Mouse (Mus musculus) WW6 (cell line): ENCODE data around the gene Galr3.
"Not testable (repeated sequence)": the region's sequence is repeated elsewhere in the genome, so short reads cannot be mapped to it uniquely, and the experiment has no call there.

ENCODE experiments used
- DNase-seq: peaks from one replicate; pipeline ENCODE4 v3.0.0-alpha.2; 2013; ENCODE audit warnings: low read depth, low spot score

Galr3 gene

DNA sequence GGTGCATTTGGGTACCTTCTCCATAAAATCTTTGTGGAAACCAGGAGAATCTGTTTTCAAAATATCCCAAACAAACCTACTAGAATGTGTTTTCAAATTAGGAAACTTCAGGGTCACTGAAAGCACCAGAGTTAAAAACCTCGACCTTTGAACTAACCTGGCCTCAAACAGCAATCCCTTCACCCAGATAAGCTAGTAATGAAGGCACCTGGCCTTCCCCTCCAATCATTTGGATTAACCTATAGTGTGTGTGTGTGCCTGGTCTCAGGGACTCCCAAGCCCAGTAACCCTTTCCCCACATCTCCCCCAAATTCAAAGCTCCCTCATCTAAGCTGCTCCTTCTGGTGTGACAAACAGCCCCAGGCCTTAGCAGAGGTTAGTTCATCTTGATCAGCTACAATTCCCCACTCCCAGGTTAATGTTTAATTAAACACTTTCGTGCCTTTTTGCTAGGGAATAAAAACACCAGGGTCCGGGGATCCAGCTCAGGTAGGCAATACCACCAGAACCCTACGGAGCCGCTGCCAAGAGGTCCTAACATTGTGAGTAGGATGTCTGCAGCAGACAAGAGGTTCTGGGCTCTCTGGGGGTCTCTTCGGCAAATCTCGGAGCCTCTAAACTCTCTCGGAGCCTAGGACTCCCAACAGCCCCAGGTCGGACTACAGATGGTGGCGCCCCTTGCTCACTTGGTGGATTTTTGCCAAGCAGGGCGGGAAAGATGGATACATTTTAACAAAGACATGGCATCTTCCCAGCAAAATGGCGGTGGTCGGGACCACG is 15.0 kb upstream of the Galr3 start:
- no peak for DNase-seq

DNA sequence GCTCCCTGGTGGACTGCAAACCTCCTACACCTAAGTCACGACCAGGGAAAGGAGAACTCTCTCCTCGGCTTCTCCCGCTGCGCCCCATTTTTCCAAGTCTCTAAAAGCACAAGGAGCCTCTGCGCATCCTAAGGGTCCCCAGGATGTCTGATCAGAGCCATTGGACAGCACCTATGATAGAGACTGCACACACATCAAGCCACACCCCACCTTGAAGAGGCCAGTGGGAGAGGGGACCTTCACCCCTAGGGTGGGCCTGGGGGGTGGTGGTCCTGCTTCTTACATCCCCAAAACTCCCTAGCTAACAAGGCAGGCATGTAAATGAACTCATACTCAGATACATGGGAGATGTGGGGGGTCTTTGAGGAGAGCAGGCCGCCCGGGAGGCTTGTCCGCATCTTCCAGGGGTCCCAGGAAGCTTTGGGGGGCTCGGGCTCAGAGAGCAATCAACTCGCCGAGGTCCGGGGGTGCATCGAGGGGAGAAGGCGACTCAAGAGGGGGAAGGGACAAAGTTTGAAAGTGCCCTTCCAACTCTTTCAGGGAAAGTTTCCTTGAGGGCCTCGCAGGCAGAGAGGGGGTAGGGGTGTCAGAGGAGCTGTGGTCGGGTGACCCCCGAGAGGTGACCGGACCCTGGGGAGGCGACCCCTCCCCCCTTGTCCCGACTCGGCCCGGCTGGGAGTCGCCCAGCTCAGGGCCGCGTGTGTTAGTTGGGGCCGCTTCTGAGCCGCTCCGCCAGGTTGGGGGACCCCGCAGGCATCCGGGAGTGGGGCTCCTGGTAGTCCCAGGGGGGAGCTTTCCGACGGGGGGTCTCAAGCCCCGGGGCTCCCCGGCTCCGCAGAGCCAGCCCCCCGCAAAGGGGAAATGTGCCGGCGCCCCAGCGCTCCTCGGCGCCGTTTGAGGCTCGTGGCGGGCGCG is 14.1 kb upstream of the Galr3 start:
- no peak for DNase-seq

DNA sequence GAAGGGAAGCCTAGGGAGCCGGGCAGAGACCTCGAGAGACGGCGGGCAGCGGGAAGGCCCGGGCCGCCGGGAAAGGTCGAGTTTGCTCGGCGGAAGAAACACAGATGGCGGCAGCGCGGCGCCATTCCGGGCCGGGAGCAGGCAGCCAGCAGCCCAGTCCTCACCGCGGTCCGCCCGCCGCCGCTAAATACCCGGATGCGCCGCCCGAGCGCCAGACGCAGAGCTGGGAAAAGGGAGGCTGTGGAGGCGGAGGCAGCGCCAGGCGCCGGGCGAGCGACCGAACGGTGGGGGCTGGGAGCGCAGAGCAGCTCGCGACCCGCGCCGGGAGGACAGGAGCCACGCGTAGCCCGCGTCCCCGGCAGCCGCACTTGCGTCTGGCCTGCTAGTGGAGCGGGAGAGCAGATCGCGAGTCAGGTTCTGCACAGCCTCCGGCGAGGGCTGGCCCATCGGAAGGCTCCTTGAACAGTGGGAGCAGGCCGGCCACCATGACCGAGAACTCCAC is 13.4 kb upstream of the Galr3 start, which contains the start of gene H1f0:
Gene H1f0, plus strand, starts transcription at position 214 of the 502 bp plus-strand sequence.
- DNase-seq, result peak; percentile 73

DNA sequence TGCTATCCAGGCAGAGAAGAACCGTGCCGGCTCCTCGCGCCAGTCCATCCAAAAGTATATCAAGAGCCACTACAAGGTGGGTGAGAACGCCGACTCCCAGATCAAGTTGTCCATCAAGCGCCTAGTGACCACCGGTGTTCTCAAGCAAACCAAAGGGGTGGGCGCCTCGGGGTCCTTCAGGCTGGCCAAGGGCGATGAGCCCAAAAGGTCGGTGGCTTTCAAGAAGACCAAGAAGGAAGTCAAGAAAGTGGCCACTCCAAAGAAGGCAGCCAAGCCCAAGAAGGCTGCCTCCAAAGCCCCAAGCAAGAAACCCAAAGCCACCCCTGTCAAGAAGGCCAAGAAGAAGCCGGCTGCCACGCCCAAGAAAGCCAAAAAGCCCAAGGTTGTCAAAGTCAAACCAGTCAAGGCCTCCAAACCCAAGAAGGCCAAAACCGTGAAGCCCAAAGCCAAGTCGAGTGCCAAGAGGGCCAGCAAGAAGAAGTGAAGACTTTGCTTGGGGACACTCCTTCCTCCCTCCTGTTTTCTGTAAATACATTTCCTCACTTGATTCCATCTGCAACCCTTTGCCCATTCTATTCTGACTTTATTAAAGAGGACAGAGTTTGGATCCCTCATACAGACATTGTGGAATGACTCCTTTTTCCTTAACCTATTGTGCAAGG is 12.7 kb upstream of the Galr3 start:
- no peak for DNase-seq

- DNase-seq, result no peak
Observed at GRCm38 (mm10) chr15:79029519-79030241, 12.0 kb upstream of the Galr3 start.

- peak; percentile 85 for DNase-seq
Observed at GRCm38 (mm10) chr15:79030551-79031435, 10.9 kb upstream of the Galr3 start.

- DNase-seq, result not testable (repeated sequence)
Observed at GRCm38 (mm10) chr15:79031908-79032307, 9.8 kb upstream of the Galr3 start.

DNA sequence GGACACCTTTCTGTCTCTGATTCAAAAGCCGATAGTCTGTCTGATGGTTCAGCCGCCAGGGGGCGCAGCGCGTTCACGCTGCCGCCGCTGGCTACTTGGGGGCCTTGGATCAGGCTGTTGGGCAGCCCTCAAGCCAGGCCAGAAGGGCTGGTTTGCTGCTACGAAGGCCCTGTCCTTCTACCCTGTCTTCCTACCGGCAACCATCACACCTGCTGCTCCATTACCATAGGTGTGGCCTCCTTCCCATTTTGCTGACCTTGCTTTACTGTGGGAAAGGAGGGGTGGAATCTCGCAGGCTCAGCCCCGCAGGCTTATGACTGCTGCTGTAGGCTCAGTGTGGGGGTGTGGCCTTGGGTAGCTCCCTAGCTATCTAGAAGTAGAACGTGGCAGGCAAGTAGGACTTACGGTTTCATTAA is 3.8 kb upstream of the Galr3 start:
- peak; percentile 59 for DNase-seq

- DNase-seq, result no peak
Observed at GRCm38 (mm10) chr15:79038331-79038730, 3.4 kb upstream of the Galr3 start.

- DNase-seq, result peak; percentile 65
Observed at GRCm38 (mm10) chr15:79038853-79039252, 2.8 kb upstream of the Galr3 start.

DNA sequence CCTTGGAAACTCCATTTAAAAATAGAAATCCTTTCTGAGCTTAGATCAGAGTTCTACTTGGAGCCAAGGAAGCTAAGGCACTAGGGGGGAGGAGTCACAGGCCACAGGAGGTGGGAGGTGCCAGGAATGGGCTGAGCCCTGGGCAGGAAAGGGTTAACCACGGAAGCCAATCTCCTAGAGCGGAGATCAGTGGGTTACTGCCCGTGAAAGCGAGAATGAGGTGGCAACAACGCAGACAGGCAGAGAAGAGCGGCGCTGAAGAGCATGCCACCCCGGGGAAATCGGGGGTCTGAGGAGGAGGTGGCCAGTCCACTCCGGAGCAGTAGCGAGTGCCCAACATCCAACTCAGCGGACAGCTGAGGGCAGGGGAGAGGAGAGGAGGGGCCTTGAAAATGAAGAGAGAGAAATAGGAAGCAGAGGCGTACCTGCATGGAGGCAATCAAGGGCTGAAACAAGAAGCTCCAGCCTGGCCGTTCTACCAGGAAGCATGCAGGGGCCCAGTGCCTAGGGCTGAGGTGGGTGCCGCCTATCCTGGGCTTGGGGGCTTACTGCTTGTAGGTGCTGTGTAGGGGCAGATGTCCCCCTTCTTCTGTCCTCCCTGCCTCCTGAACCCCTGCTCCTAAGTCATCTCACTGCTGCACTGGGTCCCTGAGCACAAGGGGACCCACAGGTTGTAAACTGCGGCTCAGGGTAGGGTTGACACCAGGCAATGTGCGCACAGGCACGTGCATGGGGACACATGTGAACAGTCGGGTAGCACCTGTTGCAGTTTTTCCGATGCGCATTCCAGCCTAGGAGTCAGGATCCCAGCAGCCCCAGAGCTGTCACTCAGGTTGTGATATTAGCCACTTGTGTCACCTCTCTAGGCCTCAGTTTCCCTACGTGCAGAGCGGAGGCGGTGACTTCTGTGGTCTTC is 926 bp upstream of the Galr3 start:
- no peak for DNase-seq

DNA sequence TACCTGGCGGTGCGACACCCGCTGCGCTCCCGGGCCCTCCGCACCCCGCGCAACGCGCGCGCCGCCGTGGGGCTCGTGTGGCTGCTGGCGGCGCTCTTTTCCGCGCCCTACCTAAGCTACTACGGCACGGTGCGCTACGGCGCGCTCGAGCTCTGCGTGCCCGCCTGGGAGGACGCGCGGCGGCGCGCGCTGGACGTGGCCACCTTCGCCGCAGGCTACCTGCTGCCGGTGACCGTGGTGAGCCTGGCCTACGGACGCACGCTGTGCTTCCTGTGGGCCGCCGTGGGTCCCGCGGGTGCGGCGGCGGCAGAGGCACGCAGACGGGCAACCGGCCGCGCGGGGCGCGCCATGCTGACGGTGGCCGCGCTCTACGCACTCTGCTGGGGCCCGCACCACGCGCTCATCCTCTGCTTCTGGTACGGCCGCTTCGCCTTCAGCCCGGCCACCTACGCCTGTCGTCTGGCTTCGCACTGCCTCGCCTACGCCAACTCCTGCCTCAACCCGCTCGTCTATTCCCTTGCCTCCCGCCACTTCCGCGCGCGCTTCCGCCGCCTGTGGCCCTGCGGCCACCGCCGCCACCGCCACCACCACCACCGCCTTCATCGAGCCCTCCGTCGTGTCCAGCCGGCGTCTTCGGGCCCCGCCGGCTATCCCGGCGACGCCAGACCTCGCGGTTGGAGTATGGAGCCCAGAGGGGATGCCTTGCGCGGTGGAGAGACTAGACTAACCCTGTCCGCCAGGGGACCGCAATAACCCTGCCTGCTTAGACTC is 1.2 kb downstream of the Galr3 start:
- no peak for DNase-seq

- DNase-seq, result no peak
Observed at GRCm38 (mm10) chr15:79044837-79045236, 3.2 kb downstream of the Galr3 start.

DNA sequence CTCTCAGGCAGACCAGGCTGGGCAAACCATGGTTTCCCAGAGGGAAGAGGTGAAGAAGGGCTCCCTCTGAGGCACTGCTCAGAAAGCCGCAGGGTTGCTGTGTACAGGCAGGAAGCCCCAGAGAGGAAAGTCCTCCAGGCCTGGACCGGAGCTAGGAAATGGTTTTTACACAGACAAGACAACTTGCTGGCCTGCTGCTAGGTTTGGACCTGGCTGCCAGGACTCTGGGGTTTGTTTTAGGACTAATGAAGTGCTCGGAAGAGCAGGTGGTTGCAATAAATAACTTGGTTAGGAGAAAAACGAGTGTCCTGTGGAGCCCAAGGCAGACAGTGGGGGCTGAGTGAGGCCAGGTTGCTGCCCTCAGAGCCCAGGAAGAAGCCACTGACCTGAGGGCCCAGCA is 6.5 kb downstream of the Galr3 start:
- DNase-seq, result no peak

DNA sequence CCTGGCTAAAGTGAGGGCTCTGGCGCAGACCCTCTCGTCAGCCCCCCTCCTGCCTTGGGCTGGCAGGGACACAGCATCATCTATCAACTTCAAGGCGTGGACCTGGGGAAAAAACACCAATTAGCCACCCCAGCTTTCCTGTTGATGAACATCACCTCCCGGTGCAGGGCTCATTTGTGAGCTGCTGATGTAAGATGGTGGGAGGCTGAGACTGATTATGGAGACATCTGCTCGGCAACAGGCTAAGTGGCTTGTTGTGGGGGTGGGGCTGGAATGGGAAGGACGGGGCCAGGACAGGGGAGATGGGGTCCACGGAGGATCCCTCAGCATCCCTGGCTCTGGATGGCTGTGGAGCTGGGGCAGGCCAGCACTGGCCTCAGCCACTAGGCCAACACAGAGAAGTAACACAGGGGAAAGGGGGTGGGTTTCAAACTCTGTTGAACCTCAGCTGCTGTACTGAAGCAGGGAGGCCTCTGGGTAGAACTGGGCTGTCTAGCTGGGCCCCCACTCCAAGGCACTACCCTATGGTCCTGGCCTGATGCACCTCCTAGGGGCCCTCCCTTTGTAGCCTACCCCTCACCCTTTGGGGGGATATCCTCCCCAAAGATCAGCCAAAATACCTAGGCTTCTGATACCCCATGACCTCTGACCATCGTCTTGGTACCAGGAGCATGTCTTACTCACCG is 8.6 kb downstream of the Galr3 start:
- DNase-seq, result no peak

- no peak for DNase-seq
Observed at GRCm38 (mm10) chr15:79050964-79051363, 9.3 kb downstream of the Galr3 start.

DNA sequence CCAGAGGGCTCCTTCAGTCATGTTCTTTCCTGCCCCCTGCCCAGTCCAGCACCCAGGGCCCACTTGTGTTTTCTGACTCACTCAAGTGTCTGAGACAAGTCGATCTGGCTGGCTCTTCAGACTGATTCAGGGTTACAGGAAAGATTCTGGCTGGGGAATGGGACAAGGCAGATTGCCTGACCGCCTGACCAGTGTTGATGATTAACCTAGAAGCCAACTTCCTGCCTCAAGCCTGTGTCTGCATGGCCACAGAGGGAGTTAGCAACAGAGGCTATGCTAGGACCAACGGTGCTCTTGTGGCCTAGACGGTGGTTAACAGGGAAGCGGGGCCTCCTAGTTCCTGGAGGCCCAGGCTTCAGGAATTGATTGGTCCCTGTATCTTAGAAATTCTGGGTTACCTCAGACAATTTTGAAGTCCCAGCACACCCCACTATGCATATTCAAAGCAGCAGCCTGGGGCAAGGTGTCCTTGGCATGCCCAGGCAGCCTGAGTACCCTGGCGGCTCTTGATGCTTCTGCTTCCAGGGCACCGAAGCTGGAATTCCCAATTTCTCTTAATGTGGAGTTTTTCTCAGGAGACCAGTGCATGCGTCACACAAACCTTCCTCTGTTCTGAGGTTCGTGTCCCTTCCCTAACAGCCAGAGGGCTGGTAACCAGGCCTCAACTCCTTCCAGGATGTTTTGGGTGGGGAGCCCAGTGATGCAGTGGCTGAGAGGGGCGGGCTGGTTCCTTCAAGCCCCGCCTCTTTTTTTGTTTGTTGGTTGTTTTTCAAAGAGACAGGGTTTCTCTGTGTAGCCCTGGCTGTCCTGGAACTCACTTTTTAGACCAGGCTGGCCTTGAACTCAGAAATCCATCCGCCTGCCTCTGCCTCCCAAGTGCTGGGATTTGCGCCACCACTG is 10.0 kb downstream of the Galr3 start:
- DNase-seq, result no peak
